Mouse (Mus musculus) olfactory bulb, adult 2 months (tissue): ENCODE measurements around the gene Lrrc27.

ENCODE experiments used
- CTCF ChIP-seq: fragments of 200-500 bp; IDR thresholded peaks from 2 replicates; pipeline ENCODE4 v1.5.1; 2012; ENCODE audit warnings: low read depth, mild to moderate bottlenecking, low read length, moderate library complexity; ENCODE audit not compliant: insufficient read depth
- POLR2A ChIP-seq: fragments of 200-500 bp; IDR thresholded peaks from 2 replicates; pipeline ENCODE4 v1.6.1; 2012; ENCODE audit warnings: mild to moderate bottlenecking, low read depth, low read length, moderate library complexity; ENCODE audit not compliant: insufficient read depth

DNA sequence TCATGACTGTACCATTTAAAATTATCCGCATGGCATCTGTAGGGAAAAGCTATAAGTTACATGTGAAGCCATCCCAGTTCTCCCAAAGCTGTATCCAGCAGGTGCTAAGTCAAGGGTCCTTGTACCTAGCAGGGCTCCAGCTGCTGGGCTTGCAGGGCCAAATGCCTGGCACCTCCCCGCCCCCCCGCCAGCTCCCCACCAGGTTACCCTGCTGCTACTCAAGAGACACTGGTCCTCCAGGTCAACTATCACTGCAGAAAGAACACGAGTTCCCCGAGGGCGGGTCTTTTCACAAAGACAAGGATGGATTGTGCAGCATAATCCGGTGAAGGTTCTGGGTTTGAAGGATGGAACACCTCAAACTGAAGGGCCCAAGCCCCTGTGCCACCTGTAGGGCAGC is 25.5 kb upstream of the Lrrc27 start:
- TF ChIP-seq CTCF = no peak
- no peak for TF ChIP-seq POLR2A
